Mouse (Mus musculus) adrenal gland, postnatal 25 days (tissue): ENCODE measurements around the gene Sema6d. TPM values are rescaled to one million over a fixed set of nuclear protein-coding genes. Genes with fewer than 3 reads are reported as not detected.

ENCODE experiments used
- DNase-seq: peaks from one replicate; pipeline ENCODE4 v3.0.0; 2021; ENCODE audit warnings: mixed read lengths
- long read RNA-seq: library from polyadenylated mRNA; stranded (forward); transcript quantifications from one replicate; pipeline ENCODE4 v2.0.0, GENCODE M21; 2021
- total RNA-seq: library from RNA; stranded (reverse); gene quantifications from 2 replicates; pipeline ENCODE4 v1.2.3, GENCODE M21; 2021

Gene Sema6d
- total RNA-seq: 8.6 and 10.9 TPM in 2 replicates
- long read RNA-seq, partial matches to known transcripts: 0 of 3 reads
- long read RNA-seq, other reads (novel, unspliced or antisense): 3 of 3 reads

GRCm38 (mm10) chr2:124089813-124090230 is at the start of gene Sema6d:
Gene Sema6d (plus strand): TSS chr2:124089969.
- no peak for DNase-seq

GRCm38 (mm10) chr2:124059910-124060309 is 29.9 kb upstream of the Sema6d start:
- no peak for DNase-seq

- DNase-seq: no peak
Measured at GRCm38 (mm10) chr2:124068380-124068779, 21.4 kb upstream of the Sema6d start.

GRCm38 (mm10) chr2:124070664-124071063 is 19.1 kb upstream of the Sema6d start:
- no peak for DNase-seq

GRCm38 (mm10) chr2:124071380-124071779 is 18.4 kb upstream of the Sema6d start:
- DNase-seq: no peak

- no peak for DNase-seq
Measured at GRCm38 (mm10) chr2:124090231-124091141, 717 bp downstream of the Sema6d start.

GRCm38 (mm10) chr2:124099697-124100096 is 9.9 kb downstream of the Sema6d start:
- no peak for DNase-seq

GRCm38 (mm10) chr2:124100486-124101200 is 10.9 kb downstream of the Sema6d start:
- peak; percentile 64 for DNase-seq

- no peak for DNase-seq
Measured at GRCm38 (mm10) chr2:124101201-124101517, 11.4 kb downstream of the Sema6d start.

GRCm38 (mm10) chr2:124101580-124101979 is 11.8 kb downstream of the Sema6d start:
- no peak for DNase-seq

- no peak for DNase-seq
Measured at GRCm38 (mm10) chr2:124103277-124103676, 13.5 kb downstream of the Sema6d start.

GRCm38 (mm10) chr2:124118469-124119243 is 28.9 kb downstream of the Sema6d start:
- DNase-seq: no peak

- DNase-seq: no peak
Measured at GRCm38 (mm10) chr2:124120355-124120754, 30.6 kb downstream of the Sema6d start.

- no peak for DNase-seq
Measured at GRCm38 (mm10) chr2:124121539-124121938, 31.8 kb downstream of the Sema6d start.

- DNase-seq: no peak
Measured at GRCm38 (mm10) chr2:124125504-124125903, 35.7 kb downstream of the Sema6d start.

GRCm38 (mm10) chr2:124126853-124127252 is 37.1 kb downstream of the Sema6d start:
- DNase-seq: no peak

GRCm38 (mm10) chr2:124130876-124131275 is 41.1 kb downstream of the Sema6d start:
- no peak for DNase-seq

- DNase-seq: no peak
Measured at GRCm38 (mm10) chr2:124141510-124142044, 51.8 kb downstream of the Sema6d start.

- DNase-seq: no peak
Measured at GRCm38 (mm10) chr2:124145528-124145927, 55.8 kb downstream of the Sema6d start.

GRCm38 (mm10) chr2:124158158-124158557 is 68.4 kb downstream of the Sema6d start:
- DNase-seq: no peak

- DNase-seq: no peak
Measured at GRCm38 (mm10) chr2:124162001-124162599, 72.3 kb downstream of the Sema6d start.

- DNase-seq: no peak
Measured at GRCm38 (mm10) chr2:124168411-124168810, 78.6 kb downstream of the Sema6d start.
